Mouse (Mus musculus): ENCODE data around the gene Kdm3a.

- no peak for TF ChIP-seq ZNF384 (IDR thresholded peaks at IDR 0.05; ENCODE audit: low read depth, low read length)
- no peak for TF ChIP-seq ZC3H11A (IDR thresholded peaks at IDR 0.05; ENCODE audit: borderline replicate concordance, low read depth, low read length)
- TF ChIP-seq HCFC1 (IDR thresholded peaks at IDR 0.05; ENCODE audit: borderline replicate concordance, insufficient read depth, low read length) = no peak
- TF ChIP-seq MAFK (IDR thresholded peaks at IDR 0.05; ENCODE audit: insufficient read depth, low read depth, low read length) = no peak
- TF ChIP-seq CHD2 (IDR thresholded peaks at IDR 0.05; ENCODE audit: low read depth, low read length) = no peak
Measured at GRCm38 (mm10) chr6:71627325-71627724, 5.5 kb downstream of the Kdm3a start.

Measured in ES-E14 (cell line).